Mouse (Mus musculus): ENCODE measurements around the gene Mdh2. TPM values are rescaled to one million over a fixed set of nuclear protein-coding genes. Genes with fewer than 3 reads are reported as not detected.
A peak's percentile ranks its signal among the peaks of the same experiment; 100 is the strongest.

Mdh2 gene
- 416 and 419 TPM in 2 replicates for polyA plus RNA-seq (2015; fragmentation: Nextera tagmentation; extraction: Ambion mirVana)

- Histone ChIP-seq H3K27me3 (no peaks in the 10 kb centered on the region), H3K4me1 (replicated peaks) (peaks cover 55% of the 10 kb centered on the region), H3K9ac (peak within 1 kb of the TSS; percentile 93), H3K4me3 (replicated peaks) (peak within 1 kb of the TSS; percentile 84), H3K27ac (peak within 1 kb of the TSS; percentile 87), H3K9me3 (replicated peaks) (no peaks in the 10 kb centered on the region), H3K36me3 (peaks cover 31% of the 10 kb centered on the region), H3K4me2 (peak within 1 kb of the TSS; percentile 90)
- ATAC-seq (ENCODE audit: low read depth): peak; percentile 93
- 1% methylated on average over 69 of the region's 70 CpGs for WGBS (ENCODE audit: insufficient replicate concordance)
- peak; percentile 100 for DNase-seq
Observed at GRCm38 (mm10) chr5:135778471-135779445, at the start of gene Mdh2. Gene Mdh2 (plus strand): TSS chr5:135778480.

- WGBS (ENCODE audit: insufficient replicate concordance): 80% methylated on average over 13 of the region's 13 CpGs
- H3K4me3 ChIP-seq (replicated peaks): no peak overlapping the region
- H3K27ac ChIP-seq: no peak overlapping the region
- no peaks in the 10 kb centered on the region for H3K9me3 ChIP-seq (replicated peaks)
- peaks cover 61% of the 10 kb centered on the region for H3K36me3 ChIP-seq
- H3K4me1 ChIP-seq (replicated peaks): peaks cover 23% of the 10 kb centered on the region
- H3K4me2 ChIP-seq: no peak overlapping the region
- no peaks in the 10 kb centered on the region for H3K27me3 ChIP-seq
- H3K9ac ChIP-seq: no peak overlapping the region
- ATAC-seq (ENCODE audit: low read depth): no peak
- no peak for DNase-seq
Observed at GRCm38 (mm10) chr5:135729351-135729750, 48.9 kb upstream of the Mdh2 start.

GRCm38 (mm10) chr5:135730278-135730677 lies 48.0 kb upstream of the Mdh2 start:
- no peak for DNase-seq
- H3K4me2 ChIP-seq: no peak overlapping the region
- no peak overlapping the region for H3K9ac ChIP-seq
- H3K9me3 ChIP-seq (replicated peaks): no peaks in the 10 kb centered on the region
- H3K36me3 ChIP-seq: peaks cover 70% of the 10 kb centered on the region
- H3K27ac ChIP-seq: no peak overlapping the region
- peaks cover 14% of the 10 kb centered on the region for H3K4me1 ChIP-seq (replicated peaks)
- H3K4me3 ChIP-seq (replicated peaks): no peak overlapping the region
- no peaks in the 10 kb centered on the region for H3K27me3 ChIP-seq
- no peak for ATAC-seq (ENCODE audit: low read depth)
- WGBS (ENCODE audit: insufficient replicate concordance): 87% methylated on average over 10 of the region's 10 CpGs

GRCm38 (mm10) chr5:135730916-135731315 lies 47.4 kb upstream of the Mdh2 start:
- Histone ChIP-seq H3K27ac (no peak overlapping the region), H3K4me1 (replicated peaks) (peaks cover 7% of the 10 kb centered on the region), H3K4me3 (replicated peaks) (no peak overlapping the region), H3K27me3 (no peaks in the 10 kb centered on the region), H3K4me2 (no peak overlapping the region), H3K9ac (no peak overlapping the region), H3K9me3 (replicated peaks) (no peaks in the 10 kb centered on the region), H3K36me3 (peaks cover 76% of the 10 kb centered on the region)
- DNase-seq (no peak), ATAC-seq (ENCODE audit: low read depth) (no peak; the same call in 1 of the 2 replicates)
- WGBS (ENCODE audit: insufficient replicate concordance): 88% methylated on average over 10 of the region's 10 CpGs

GRCm38 (mm10) chr5:135731322-135731721 lies 47.0 kb upstream of the Mdh2 start:
- Histone ChIP-seq H3K4me3 (replicated peaks) (no peak overlapping the region), H3K9ac (no peak overlapping the region)

GRCm38 (mm10) chr5:135733071-135733470 lies 45.2 kb upstream of the Mdh2 start:
- Histone ChIP-seq H3K27ac (no peak overlapping the region), H3K36me3 (peaks cover 83% of the 10 kb centered on the region), H3K4me2 (no peak overlapping the region), H3K27me3 (no peaks in the 10 kb centered on the region), H3K9me3 (replicated peaks) (no peaks in the 10 kb centered on the region), H3K9ac (no peak overlapping the region), H3K4me1 (replicated peaks) (no peaks in the 10 kb centered on the region), H3K4me3 (replicated peaks) (no peak overlapping the region)
- 80% methylated on average over 4 of the region's 4 CpGs for WGBS (ENCODE audit: insufficient replicate concordance)
- ATAC-seq (ENCODE audit: low read depth) (no peak), DNase-seq (no peak)

More at GRCm38 (mm10) chr5:135731322-135731721, 47.0 kb upstream of the Mdh2 start:
- WGBS (ENCODE audit: insufficient replicate concordance): 82% methylated on average over 16 of the region's 16 CpGs
- peaks cover 5% of the 10 kb centered on the region for H3K4me1 ChIP-seq (replicated peaks)
- no peaks in the 10 kb centered on the region for H3K27me3 ChIP-seq
- peaks cover 80% of the 10 kb centered on the region for H3K36me3 ChIP-seq
- DNase-seq (no peak), ATAC-seq (ENCODE audit: low read depth) (no peak)
- no peak overlapping the region for H3K27ac ChIP-seq
- H3K9me3 ChIP-seq (replicated peaks): no peaks in the 10 kb centered on the region
- H3K4me2 ChIP-seq: no peak overlapping the region

GRCm38 (mm10) chr5:135734057-135734680 lies 44.1 kb upstream of the Mdh2 start:
- H3K4me3 ChIP-seq (replicated peaks): no peak overlapping the region
- no peak overlapping the region for H3K9ac ChIP-seq
- H3K9me3 ChIP-seq (replicated peaks): no peaks in the 10 kb centered on the region
- WGBS (ENCODE audit: insufficient replicate concordance): 89% methylated on average over 42 of the region's 42 CpGs
- no peak overlapping the region for H3K27ac ChIP-seq
- no peaks in the 10 kb centered on the region for H3K27me3 ChIP-seq
- H3K36me3 ChIP-seq: peaks cover 74% of the 10 kb centered on the region
- no peaks in the 10 kb centered on the region for H3K4me1 ChIP-seq (replicated peaks)
- ATAC-seq (ENCODE audit: low read depth) (no peak), DNase-seq (no peak)
- no peak overlapping the region for H3K4me2 ChIP-seq

GRCm38 (mm10) chr5:135735741-135736140 lies 42.5 kb upstream of the Mdh2 start:
- no peak overlapping the region for H3K4me3 ChIP-seq (replicated peaks)
- no peak overlapping the region for H3K4me2 ChIP-seq
- ATAC-seq (ENCODE audit: low read depth) (no peak), DNase-seq (no peak)
- H3K9ac ChIP-seq: no peak overlapping the region
- no peaks in the 10 kb centered on the region for H3K27me3 ChIP-seq
- WGBS (ENCODE audit: insufficient replicate concordance): 80% methylated on average over 13 of the region's 13 CpGs
- H3K36me3 ChIP-seq: peaks cover 59% of the 10 kb centered on the region
- no peak overlapping the region for H3K27ac ChIP-seq
- H3K9me3 ChIP-seq (replicated peaks): no peaks in the 10 kb centered on the region
- H3K4me1 ChIP-seq (replicated peaks): no peaks in the 10 kb centered on the region

GRCm38 (mm10) chr5:135736544-135736943 lies 41.7 kb upstream of the Mdh2 start:
- no peak overlapping the region for H3K4me3 ChIP-seq (replicated peaks)
- no peak overlapping the region for H3K27ac ChIP-seq
- DNase-seq (no peak), ATAC-seq (ENCODE audit: low read depth) (no peak)
- no peak overlapping the region for H3K9ac ChIP-seq
- 88% methylated on average over 16 of the region's 16 CpGs for WGBS (ENCODE audit: insufficient replicate concordance)
- no peaks in the 10 kb centered on the region for H3K4me1 ChIP-seq (replicated peaks)
- H3K4me2 ChIP-seq: no peak overlapping the region
- no peaks in the 10 kb centered on the region for H3K27me3 ChIP-seq
- peaks cover 51% of the 10 kb centered on the region for H3K36me3 ChIP-seq
- no peaks in the 10 kb centered on the region for H3K9me3 ChIP-seq (replicated peaks)

GRCm38 (mm10) chr5:135737154-135737553 lies 41.1 kb upstream of the Mdh2 start:
- no peaks in the 10 kb centered on the region for H3K4me1 ChIP-seq (replicated peaks)
- WGBS (ENCODE audit: insufficient replicate concordance): 72% methylated on average over 7 of the region's 7 CpGs
- no peak overlapping the region for H3K4me3 ChIP-seq (replicated peaks)
- peaks cover 45% of the 10 kb centered on the region for H3K36me3 ChIP-seq
- H3K27me3 ChIP-seq: no peaks in the 10 kb centered on the region
- no peak overlapping the region for H3K27ac ChIP-seq
- no peaks in the 10 kb centered on the region for H3K9me3 ChIP-seq (replicated peaks)
- no peak for ATAC-seq (ENCODE audit: low read depth)
- no peak for DNase-seq
- no peak overlapping the region for H3K9ac ChIP-seq
- H3K4me2 ChIP-seq: no peak overlapping the region

GRCm38 (mm10) chr5:135738266-135738665 lies 40.0 kb upstream of the Mdh2 start:
- Histone ChIP-seq H3K4me2 (no peak overlapping the region), H3K4me3 (replicated peaks) (no peak overlapping the region), H3K27ac (no peak overlapping the region), H3K9me3 (replicated peaks) (no peaks in the 10 kb centered on the region), H3K36me3 (peaks cover 33% of the 10 kb centered on the region), H3K27me3 (no peaks in the 10 kb centered on the region), H3K9ac (no peak overlapping the region), H3K4me1 (replicated peaks) (peaks cover 7% of the 10 kb centered on the region)
- DNase-seq: no peak
- WGBS (ENCODE audit: insufficient replicate concordance): 30% methylated on average over 6 of the region's 6 CpGs
- ATAC-seq (ENCODE audit: low read depth): no peak

Measured in liver, embryonic 13.5 days (tissue).